Mouse (Mus musculus): ENCODE results near the gene Epop.
"Not testable (repeated sequence)": the region's sequence is repeated elsewhere in the genome, so short reads cannot be mapped to it uniquely, and the experiment has no call there.

GRCm38 (mm10) chr11:97632440-97632839, 2.9 kb upstream of the Epop start:
- not testable (repeated sequence) for TF ChIP-seq POLR2A (IDR thresholded peaks at IDR 0.05; ENCODE audit: insufficient read length, low read depth); SRF (IDR thresholded peaks at IDR 0.05; ENCODE audit: control insufficient read depth, insufficient read length, low read depth)
